Mouse (Mus musculus) limb, embryonic 12.5 days (tissue): Measurements from ENCODE around the gene Lgr5. TPM values are rescaled to one million over a fixed set of nuclear protein-coding genes. Genes with fewer than 3 reads are reported as not detected.

Experiments
- ATAC-seq: fragments of 200-750 bp; cut with Nextera tagmentation; 2 replicates; pipeline ENCODE4 v1.8.0; 2017; ENCODE audit warnings: low read depth, moderate TSS enrichment; ENCODE audit not compliant: insufficient number of reproducible peaks, insufficient read depth, low FRiP score, low TSS enrichment
- H3K27ac ChIP-seq: fragments of 300-500 bp; sonication (generic); 2 replicates; pipeline ENCODE4 v1.5.1; 2016; ENCODE audit warnings: mild to moderate bottlenecking, moderate library complexity
- H3K27me3 ChIP-seq: fragments of 300-500 bp; sonication (generic); 2 replicates; pipeline ENCODE4 v1.6.1; 2016; ENCODE audit warnings: mild to moderate bottlenecking, moderate library complexity
- H3K36me3 ChIP-seq: fragments of 300-500 bp; sonication (generic); 2 replicates; pipeline ENCODE4 v1.6.1; 2016; ENCODE audit warnings: mild to moderate bottlenecking, moderate library complexity
- H3K4me1 ChIP-seq: fragments of 300-500 bp; sonication (generic); replicated peaks from 2 replicates; pipeline ENCODE4 v1.6.1; 2016
- H3K4me2 ChIP-seq: fragments of 300-500 bp; sonication (generic); 2 replicates; pipeline ENCODE4 v1.6.1; 2016; ENCODE audit warnings: mild to moderate bottlenecking, moderate library complexity
- H3K4me3 ChIP-seq: fragments of 300-500 bp; sonication (generic); replicated peaks from 2 replicates; pipeline ENCODE4 v1.5.1; 2016; ENCODE audit warnings: mild to moderate bottlenecking
- H3K9ac ChIP-seq: fragments of 300-500 bp; sonication (generic); replicated peaks from 2 replicates; pipeline ENCODE4 v1.6.1; 2016; ENCODE audit warnings: mild to moderate bottlenecking, moderate library complexity
- H3K9me3 ChIP-seq: fragments of 300-500 bp; sonication (generic); 2 replicates; pipeline ENCODE4 v1.6.1; 2016; ENCODE audit warnings: mild to moderate bottlenecking, moderate library complexity
- whole genome bisulfite sequencing: fragments of 180-500 bp; shearing (Covaris S2); methylation state at CpG from one replicate; pipeline ENCODE4 v1.1.7; 2016; 5-methylcytosine and 5-hydroxymethylcytosine counted together
- polyA plus RNA-seq: library from polyadenylated mRNA; unstranded; fragments of >200 nt; fragmentation: Nextera tagmentation; extraction: Ambion mirVana; gene quantifications from 2 replicates; pipeline ENCODE4 v1.2.1, GENCODE M21; 2016

Lgr5 gene
- polyA plus RNA-seq, 1 experiment from 2014 or later: 6.6 TPM

GRCm38 (mm10) chr10:115492956-115493777 lies 94.4 kb downstream of the Lgr5 start:
- no peak overlapping the region for H3K4me3 ChIP-seq
- no peak for ATAC-seq
- WGBS: 44% methylated on average over 12 of the region's 12 CpGs
- H3K27me3 ChIP-seq: no peaks in the 10 kb centered on the region
- H3K4me1 ChIP-seq: peaks cover 24% of the 10 kb centered on the region
- no peak overlapping the region for H3K9ac ChIP-seq
- peak overlapping the region; percentile 31 for H3K4me2 ChIP-seq
- no peak overlapping the region for H3K27ac ChIP-seq
- H3K36me3 ChIP-seq: no peaks in the 10 kb centered on the region
- peaks cover 4% of the 10 kb centered on the region; the same call in 1 of the 2 replicates for H3K9me3 ChIP-seq

- no peak overlapping the region; the same call in 1 of the 2 replicates for H3K27ac ChIP-seq
- H3K9ac ChIP-seq: no peak overlapping the region
- ATAC-seq: no peak
- H3K36me3 ChIP-seq: no peaks in the 10 kb centered on the region
- H3K4me2 ChIP-seq: no peak overlapping the region
- H3K27me3 ChIP-seq: no peaks in the 10 kb centered on the region
- H3K9me3 ChIP-seq: peaks cover 4% of the 10 kb centered on the region; the same call in 1 of the 2 replicates
- peaks cover 24% of the 10 kb centered on the region for H3K4me1 ChIP-seq
- 84% methylated on average over 7 of the region's 7 CpGs for WGBS
- H3K4me3 ChIP-seq: no peak overlapping the region
Measured at GRCm38 (mm10) chr10:115491803-115492510, 95.6 kb downstream of the Lgr5 start.

- Histone ChIP-seq H3K4me3 (no peak overlapping the region), H3K27me3 (0 out of 2 replicates have a peak, but pooled peaks cover 2% of the 10 kb centered on the region), H3K27ac (no peak overlapping the region), H3K4me1 (no peaks in the 10 kb centered on the region), H3K9me3 (no peaks in the 10 kb centered on the region), H3K4me2 (no peak overlapping the region), H3K9ac (no peak overlapping the region), H3K36me3 (no peaks in the 10 kb centered on the region)
- WGBS: 87% methylated on average over 2 of the region's 2 CpGs
- ATAC-seq: no peak
Measured at GRCm38 (mm10) chr10:115485602-115486001, 102.0 kb downstream of the Lgr5 start.

- H3K36me3 ChIP-seq: no peaks in the 10 kb centered on the region
- WGBS: 76% methylated on average over 3 of the region's 3 CpGs
- H3K4me3 ChIP-seq: no peak overlapping the region
- no peaks in the 10 kb centered on the region; the same call in 1 of the 2 replicates for H3K4me1 ChIP-seq
- no peaks in the 10 kb centered on the region for H3K9me3 ChIP-seq
- ATAC-seq: no peak
- no peak overlapping the region for H3K4me2 ChIP-seq
- H3K27ac ChIP-seq: no peak overlapping the region
- 0 out of 2 replicates have a peak, but pooled peaks cover 2% of the 10 kb centered on the region for H3K27me3 ChIP-seq
- no peak overlapping the region for H3K9ac ChIP-seq
Measured at GRCm38 (mm10) chr10:115484660-115485059, 102.9 kb downstream of the Lgr5 start.

- H3K9me3 ChIP-seq: no peaks in the 10 kb centered on the region
- 0 out of 2 replicates have a peak, but pooled peaks have one; percentile 38 for ATAC-seq
- peaks cover 9% of the 10 kb centered on the region for H3K4me1 ChIP-seq
- WGBS: 13% methylated on average over 19 of the region's 20 CpGs
- no peaks in the 10 kb centered on the region for H3K36me3 ChIP-seq
- peak overlapping the region; percentile 26 for H3K4me3 ChIP-seq
- peak overlapping the region; percentile 57 for H3K4me2 ChIP-seq
- H3K27me3 ChIP-seq: 0 out of 2 replicates have a peak, but pooled peaks cover 5% of the 10 kb centered on the region
- H3K27ac ChIP-seq: no peak overlapping the region
- no peak overlapping the region; the same call in 1 of the 2 replicates for H3K9ac ChIP-seq
Measured at GRCm38 (mm10) chr10:115478441-115479141, 109.0 kb downstream of the Lgr5 start.

- Histone ChIP-seq H3K4me3 (no peak overlapping the region), H3K36me3 (no peaks in the 10 kb centered on the region), H3K27me3 (peaks cover 7% of the 10 kb centered on the region; the same call in 1 of the 2 replicates), H3K27ac (no peak overlapping the region), H3K4me2 (no peak overlapping the region), H3K9ac (no peak overlapping the region), H3K4me1 (peaks cover 9% of the 10 kb centered on the region), H3K9me3 (no peaks in the 10 kb centered on the region)
- ATAC-seq: no peak
- WGBS: 88% methylated on average over 9 of the region's 9 CpGs
Measured at GRCm38 (mm10) chr10:115476506-115476905, 111.1 kb downstream of the Lgr5 start.

GRCm38 (mm10) chr10:115475000-115475550 lies 112.5 kb downstream of the Lgr5 start:
- Histone ChIP-seq H3K27me3 (peaks cover 7% of the 10 kb centered on the region; the same call in 1 of the 2 replicates), H3K9ac (no peak overlapping the region), H3K27ac (no peak overlapping the region), H3K4me3 (no peak overlapping the region), H3K4me1 (peaks cover 9% of the 10 kb centered on the region), H3K36me3 (no peaks in the 10 kb centered on the region), H3K9me3 (no peaks in the 10 kb centered on the region), H3K4me2 (no peak overlapping the region)
- ATAC-seq: no peak
- WGBS: 71% methylated on average over 7 of the region's 7 CpGs

GRCm38 (mm10) chr10:115473213-115473961 lies 114.2 kb downstream of the Lgr5 start:
- Histone ChIP-seq H3K9ac (no peak overlapping the region), H3K4me2 (no peak overlapping the region), H3K4me3 (no peak overlapping the region), H3K27ac (no peak overlapping the region), H3K36me3 (no peaks in the 10 kb centered on the region), H3K4me1 (peaks cover 2% of the 10 kb centered on the region), H3K9me3 (0 out of 2 replicates have a peak, but pooled peaks cover 3% of the 10 kb centered on the region), H3K27me3 (peaks cover 15% of the 10 kb centered on the region)
- 76% methylated on average over 6 of the region's 6 CpGs for WGBS
- ATAC-seq: no peak

- Histone ChIP-seq H3K4me1 (no peaks in the 10 kb centered on the region), H3K4me3 (peak overlapping the region; percentile 33), H3K9ac (no peak overlapping the region), H3K36me3 (no peaks in the 10 kb centered on the region), H3K27me3 (peaks cover 15% of the 10 kb centered on the region), H3K9me3 (0 out of 2 replicates have a peak, but pooled peaks cover 3% of the 10 kb centered on the region), H3K27ac (no peak overlapping the region), H3K4me2 (peak overlapping the region; percentile 48)
- WGBS: 24% methylated on average over 17 of the region's 17 CpGs
- ATAC-seq: no peak
Measured at GRCm38 (mm10) chr10:115470621-115471334, 116.8 kb downstream of the Lgr5 start.

GRCm38 (mm10) chr10:115469040-115469439 lies 118.5 kb downstream of the Lgr5 start:
- H3K9me3 ChIP-seq: 0 out of 2 replicates have a peak, but pooled peaks cover 3% of the 10 kb centered on the region
- peaks cover 11% of the 10 kb centered on the region for H3K27me3 ChIP-seq
- no peak overlapping the region for H3K27ac ChIP-seq
- no peak overlapping the region for H3K4me3 ChIP-seq
- no peak overlapping the region for H3K9ac ChIP-seq
- H3K4me2 ChIP-seq: no peak overlapping the region
- WGBS: 24% methylated on average over 7 of the region's 7 CpGs
- no peak for ATAC-seq
- no peaks in the 10 kb centered on the region for H3K4me1 ChIP-seq
- no peaks in the 10 kb centered on the region for H3K36me3 ChIP-seq
